Mouse (Mus musculus): ENCODE measurements around the gene Trmt6. TPM values are rescaled to one million over a fixed set of nuclear protein-coding genes. Genes with fewer than 3 reads are reported as not detected.

Gene Trmt6
- polyA plus RNA-seq (2014; fragmentation: Nextera tagmentation; extraction: Ambion mirVana) = 24.2 and 28.4 TPM in 2 replicates

GRCm38 (mm10) chr2:132815608-132816314 lies at the start of gene Trmt6, which contains the start of gene Mcm8:
Gene Trmt6 (minus strand): TSS chr2:132816055.
Gene Mcm8 (plus strand): TSS chr2:132816141.
- ATAC-seq (ENCODE audit: low read depth) (peak; percentile 100), DNase-seq (ENCODE audit: low spot score) (peak; percentile 99)
- peak within 1 kb of the TSS; percentile 77 for H3K4me3 ChIP-seq (ENCODE audit: low read depth, low read length)
- peak within 1 kb of the TSS; percentile 82 for H3K27ac ChIP-seq (replicated peaks; ENCODE audit: low read depth, low read length)
- peak within 1 kb of the TSS; percentile 81 for H3K4me2 ChIP-seq (ENCODE audit: low read depth, low read length)
- peaks cover 4% of the 10 kb centered on the region for H3K4me1 ChIP-seq (ENCODE audit: control insufficient read depth, insufficient read depth, low read length)
- H3K9me3 ChIP-seq (ENCODE audit: control insufficient read depth, low read length) = no peaks in the 10 kb centered on the region
- H3K9ac ChIP-seq (ENCODE audit: low read depth, low read length) = peak within 1 kb of the TSS; percentile 83
- under 1% methylated on average over 53 of the region's 59 CpGs for WGBS
- no peaks in the 10 kb centered on the region for H3K27me3 ChIP-seq (replicated peaks; ENCODE audit: control insufficient read depth, insufficient read depth, low read length)
- H3K36me3 ChIP-seq (ENCODE audit: control insufficient read depth, insufficient read depth, low read length) = peaks cover 12% of the 10 kb centered on the region; the same call in 1 of the 2 replicates

GRCm38 (mm10) chr2:132863325-132863724 lies 47.5 kb upstream of the Trmt6 start:
- no peaks in the 10 kb centered on the region for H3K27me3 ChIP-seq (replicated peaks; ENCODE audit: control insufficient read depth, insufficient read depth, low read length)

GRCm38 (mm10) chr2:132861456-132861855 lies 45.6 kb upstream of the Trmt6 start:
- Histone ChIP-seq H3K4me1 (ENCODE audit: control insufficient read depth, insufficient read depth, low read length) (no peaks in the 10 kb centered on the region), H3K4me2 (ENCODE audit: low read depth, low read length) (no peak overlapping the region), H3K27ac (replicated peaks; ENCODE audit: low read depth, low read length) (no peak overlapping the region), H3K9me3 (ENCODE audit: control insufficient read depth, low read length) (no peaks in the 10 kb centered on the region), H3K9ac (ENCODE audit: low read depth, low read length) (no peak overlapping the region), H3K4me3 (ENCODE audit: low read depth, low read length) (no peak overlapping the region), H3K27me3 (replicated peaks; ENCODE audit: control insufficient read depth, insufficient read depth, low read length) (no peaks in the 10 kb centered on the region), H3K36me3 (ENCODE audit: control insufficient read depth, insufficient read depth, low read length) (peaks cover 30% of the 10 kb centered on the region)
- ATAC-seq (ENCODE audit: low read depth) = no peak
- DNase-seq (ENCODE audit: low spot score) = no peak
- 85% methylated on average over 2 of the region's 2 CpGs for WGBS

More at GRCm38 (mm10) chr2:132863325-132863724, 47.5 kb upstream of the Trmt6 start:
- ATAC-seq (ENCODE audit: low read depth) (no peak), DNase-seq (ENCODE audit: low spot score) (no peak)
- no peak overlapping the region for H3K4me3 ChIP-seq (ENCODE audit: low read depth, low read length)
- no peaks in the 10 kb centered on the region for H3K9me3 ChIP-seq (ENCODE audit: control insufficient read depth, low read length)
- H3K4me2 ChIP-seq (ENCODE audit: low read depth, low read length) = no peak overlapping the region
- H3K36me3 ChIP-seq (ENCODE audit: control insufficient read depth, insufficient read depth, low read length) = peaks cover 37% of the 10 kb centered on the region
- 91% methylated on average over 2 of the region's 2 CpGs for WGBS
- no peak overlapping the region for H3K27ac ChIP-seq (replicated peaks; ENCODE audit: low read depth, low read length)
- H3K4me1 ChIP-seq (ENCODE audit: control insufficient read depth, insufficient read depth, low read length) = no peaks in the 10 kb centered on the region
- H3K9ac ChIP-seq (ENCODE audit: low read depth, low read length) = no peak overlapping the region

GRCm38 (mm10) chr2:132860435-132860834 lies 44.6 kb upstream of the Trmt6 start:
- no peak for ATAC-seq (ENCODE audit: low read depth)
- peaks cover 22% of the 10 kb centered on the region for H3K36me3 ChIP-seq (ENCODE audit: control insufficient read depth, insufficient read depth, low read length)
- H3K4me3 ChIP-seq (ENCODE audit: low read depth, low read length) = no peak overlapping the region

GRCm38 (mm10) chr2:132856333-132856732 lies 40.5 kb upstream of the Trmt6 start:
- H3K4me1 ChIP-seq (ENCODE audit: control insufficient read depth, insufficient read depth, low read length) = no peaks in the 10 kb centered on the region
- H3K9ac ChIP-seq (ENCODE audit: low read depth, low read length) = no peak overlapping the region
- WGBS = 90% methylated on average over 5 of the region's 5 CpGs
- H3K27me3 ChIP-seq (replicated peaks; ENCODE audit: control insufficient read depth, insufficient read depth, low read length) = no peaks in the 10 kb centered on the region
- no peak overlapping the region for H3K4me2 ChIP-seq (ENCODE audit: low read depth, low read length)
- DNase-seq (ENCODE audit: low spot score) (no peak), ATAC-seq (ENCODE audit: low read depth) (no peak)
- H3K36me3 ChIP-seq (ENCODE audit: control insufficient read depth, insufficient read depth, low read length) = peaks cover 26% of the 10 kb centered on the region
- H3K9me3 ChIP-seq (ENCODE audit: control insufficient read depth, low read length) = no peaks in the 10 kb centered on the region
- H3K4me3 ChIP-seq (ENCODE audit: low read depth, low read length) = no peak overlapping the region
- H3K27ac ChIP-seq (replicated peaks; ENCODE audit: low read depth, low read length) = no peak overlapping the region

More at GRCm38 (mm10) chr2:132860435-132860834, 44.6 kb upstream of the Trmt6 start:
- no peak overlapping the region for H3K27ac ChIP-seq (replicated peaks; ENCODE audit: low read depth, low read length)
- no peak overlapping the region for H3K4me2 ChIP-seq (ENCODE audit: low read depth, low read length)
- no peaks in the 10 kb centered on the region for H3K27me3 ChIP-seq (replicated peaks; ENCODE audit: control insufficient read depth, insufficient read depth, low read length)
- H3K4me1 ChIP-seq (ENCODE audit: control insufficient read depth, insufficient read depth, low read length) = no peaks in the 10 kb centered on the region
- H3K9ac ChIP-seq (ENCODE audit: low read depth, low read length) = no peak overlapping the region
- no peaks in the 10 kb centered on the region for H3K9me3 ChIP-seq (ENCODE audit: control insufficient read depth, low read length)
- DNase-seq (ENCODE audit: low spot score) = no peak

GRCm38 (mm10) chr2:132853051-132853450 lies 37.2 kb upstream of the Trmt6 start:
- H3K36me3 ChIP-seq (ENCODE audit: control insufficient read depth, insufficient read depth, low read length) = peaks cover 33% of the 10 kb centered on the region; the same call in 1 of the 2 replicates
- H3K4me3 ChIP-seq (ENCODE audit: low read depth, low read length) = no peak overlapping the region
- H3K27me3 ChIP-seq (replicated peaks; ENCODE audit: control insufficient read depth, insufficient read depth, low read length) = no peaks in the 10 kb centered on the region
- DNase-seq (ENCODE audit: low spot score) = no peak
- H3K4me2 ChIP-seq (ENCODE audit: low read depth, low read length) = no peak overlapping the region
- H3K9ac ChIP-seq (ENCODE audit: low read depth, low read length) = no peak overlapping the region
- no peak for ATAC-seq (ENCODE audit: low read depth)
- no peaks in the 10 kb centered on the region for H3K9me3 ChIP-seq (ENCODE audit: control insufficient read depth, low read length)
- WGBS = 84% methylated on average over 1 of the region's 1 CpGs
- H3K4me1 ChIP-seq (ENCODE audit: control insufficient read depth, insufficient read depth, low read length) = peaks cover 2% of the 10 kb centered on the region; the same call in 1 of the 2 replicates
- H3K27ac ChIP-seq (replicated peaks; ENCODE audit: low read depth, low read length) = no peak overlapping the region

GRCm38 (mm10) chr2:132849141-132849540 lies 33.3 kb upstream of the Trmt6 start:
- H3K4me3 ChIP-seq (ENCODE audit: low read depth, low read length) = no peak overlapping the region
- no peaks in the 10 kb centered on the region for H3K9me3 ChIP-seq (ENCODE audit: control insufficient read depth, low read length)
- H3K4me2 ChIP-seq (ENCODE audit: low read depth, low read length) = no peak overlapping the region
- no peak for ATAC-seq (ENCODE audit: low read depth)
- H3K9ac ChIP-seq (ENCODE audit: low read depth, low read length) = no peak overlapping the region
- peaks cover 29% of the 10 kb centered on the region; the same call in 1 of the 2 replicates for H3K36me3 ChIP-seq (ENCODE audit: control insufficient read depth, insufficient read depth, low read length)
- H3K4me1 ChIP-seq (ENCODE audit: control insufficient read depth, insufficient read depth, low read length) = peaks cover 9% of the 10 kb centered on the region
- WGBS = 94% methylated on average over 6 of the region's 6 CpGs
- H3K27me3 ChIP-seq (replicated peaks; ENCODE audit: control insufficient read depth, insufficient read depth, low read length) = no peaks in the 10 kb centered on the region
- DNase-seq (ENCODE audit: low spot score) = no peak
- no peak overlapping the region for H3K27ac ChIP-seq (replicated peaks; ENCODE audit: low read depth, low read length)

- H3K4me2 ChIP-seq (ENCODE audit: low read depth, low read length) = no peak overlapping the region
- no peak overlapping the region for H3K27ac ChIP-seq (replicated peaks; ENCODE audit: low read depth, low read length)
- no peak overlapping the region for H3K4me3 ChIP-seq (ENCODE audit: low read depth, low read length)
- 90% methylated on average over 4 of the region's 4 CpGs for WGBS
- H3K27me3 ChIP-seq (replicated peaks; ENCODE audit: control insufficient read depth, insufficient read depth, low read length) = no peaks in the 10 kb centered on the region
- H3K36me3 ChIP-seq (ENCODE audit: control insufficient read depth, insufficient read depth, low read length) = peaks cover 22% of the 10 kb centered on the region; the same call in 1 of the 2 replicates
- DNase-seq (ENCODE audit: low spot score) (no peak), ATAC-seq (ENCODE audit: low read depth) (no peak)
- H3K4me1 ChIP-seq (ENCODE audit: control insufficient read depth, insufficient read depth, low read length) = peaks cover 9% of the 10 kb centered on the region
- no peaks in the 10 kb centered on the region for H3K9me3 ChIP-seq (ENCODE audit: control insufficient read depth, low read length)
- H3K9ac ChIP-seq (ENCODE audit: low read depth, low read length) = no peak overlapping the region
These were observed 32.5 kb upstream of the Trmt6 start for GRCm38 (mm10) chr2:132848361-132848760.

GRCm38 (mm10) chr2:132847581-132847980 lies 31.7 kb upstream of the Trmt6 start:
- Histone ChIP-seq H3K27ac (replicated peaks; ENCODE audit: low read depth, low read length) (no peak overlapping the region), H3K27me3 (replicated peaks; ENCODE audit: control insufficient read depth, insufficient read depth, low read length) (no peaks in the 10 kb centered on the region), H3K36me3 (ENCODE audit: control insufficient read depth, insufficient read depth, low read length) (peaks cover 21% of the 10 kb centered on the region; the same call in 1 of the 2 replicates), H3K9ac (ENCODE audit: low read depth, low read length) (peak overlapping the region; percentile 83), H3K4me3 (ENCODE audit: low read depth, low read length) (peak overlapping the region; percentile 80), H3K4me2 (ENCODE audit: low read depth, low read length) (peak overlapping the region; percentile 70), H3K9me3 (ENCODE audit: control insufficient read depth, low read length) (no peaks in the 10 kb centered on the region), H3K4me1 (ENCODE audit: control insufficient read depth, insufficient read depth, low read length) (peaks cover 9% of the 10 kb centered on the region)
- DNase-seq (ENCODE audit: low spot score) = no peak
- no peak for ATAC-seq (ENCODE audit: low read depth)
- 35% methylated on average over 7 of the region's 7 CpGs for WGBS
